Mouse (Mus musculus) brain, embryonic 14.5 days (tissue): ENCODE measurements around the gene Coq8a.

ENCODE experiments used
- CTCF ChIP-seq: fragments of 200-500 bp; IDR thresholded peaks from 2 replicates; pipeline ENCODE4 v1.5.1; 2012; ENCODE audit warnings: inconsistent platforms, mild to moderate bottlenecking, moderate library complexity, borderline replicate concordance; ENCODE audit not compliant: insufficient read depth, insufficient read length; ENCODE audit errors: extremely low read depth
- POLR2A ChIP-seq: fragments of 200-500 bp; IDR thresholded peaks from 2 replicates; pipeline ENCODE4 v1.6.1; 2012; ENCODE audit warnings: mild to moderate bottlenecking, inconsistent platforms, borderline replicate concordance; ENCODE audit not compliant: poor library complexity, insufficient read depth, insufficient read length, severe bottlenecking; ENCODE audit errors: extremely low read depth

GRCm38 (mm10) chr1:180172600-180172999, 26.8 kb downstream of the Coq8a start:
- TF ChIP-seq POLR2A, result no peak
- TF ChIP-seq CTCF, result no peak
